Mouse (Mus musculus) liver, postnatal 0 days (tissue): ENCODE results near the gene Lyz1.
"Not testable (repeated sequence)": the region's sequence is repeated elsewhere in the genome, so short reads cannot be mapped to it uniquely, and the experiment has no call there.

Experiments
- CTCF ChIP-seq: sonication (generic); IDR thresholded peaks from 2 replicates; pipeline ENCODE4 v1.5.1; 2016; ENCODE audit warnings: antibody characterized with exemption, low read depth
- EP300 ChIP-seq: IDR thresholded peaks from 2 replicates; pipeline ENCODE4 v1.6.1; 2016; ENCODE audit warnings: antibody characterized with exemption, low read depth, mild to moderate bottlenecking

DNA sequence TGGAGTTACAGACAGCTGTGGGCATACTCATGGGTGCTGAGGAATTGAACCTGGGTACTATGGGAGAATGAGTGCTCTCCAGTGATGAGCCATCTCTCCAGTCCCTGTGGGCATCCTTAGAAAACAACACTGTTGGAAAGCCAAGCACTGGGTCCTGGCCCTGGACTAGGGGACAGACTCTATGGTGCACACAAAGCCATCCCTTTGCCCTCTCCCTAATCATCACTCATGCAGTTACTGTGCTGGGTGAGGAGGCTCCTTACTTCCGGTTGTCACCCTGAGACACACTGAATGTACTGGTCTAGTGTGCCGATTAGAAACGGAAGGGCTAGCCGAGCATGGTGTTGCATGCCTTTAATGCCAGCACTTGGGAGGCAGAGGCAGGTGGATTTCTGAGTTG is 9.5 kb downstream of the Lyz1 start:
- TF ChIP-seq CTCF, EP300: not testable (repeated sequence)
